Mouse (Mus musculus) retina, adult 2 months (tissue): ENCODE data around the gene Dcpp2.
"Not testable (repeated sequence)": the region's sequence is repeated elsewhere in the genome, so short reads cannot be mapped to it uniquely, and the experiment has no call there.

Experiments
- DNase-seq: peaks from one replicate; pipeline ENCODE4 v3.0.0-alpha.2; 2012; ENCODE audit warnings: low read depth, low spot score

Dcpp2 gene

DNA sequence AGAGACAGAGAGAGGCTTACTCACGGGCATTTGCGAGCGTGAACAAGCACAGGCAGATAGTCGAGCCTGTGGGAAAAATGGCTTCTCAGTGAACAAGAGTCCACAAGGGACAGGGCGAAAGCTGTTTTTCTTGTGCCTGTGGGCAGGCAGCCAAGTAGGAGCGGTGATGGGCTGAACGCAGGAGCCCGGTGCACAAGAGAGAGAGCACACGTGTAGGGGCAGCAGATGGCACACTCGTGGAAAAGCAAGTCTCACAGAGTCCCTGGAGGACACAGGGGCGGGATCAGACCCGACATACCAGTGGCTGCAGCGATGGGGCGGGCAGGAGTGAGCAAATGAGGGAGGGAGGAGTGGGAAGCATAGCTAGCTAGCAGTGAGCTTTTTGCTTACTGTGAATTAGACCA, 44.4 kb downstream of the Dcpp2 start:
- peak; percentile 11 for DNase-seq

DNA sequence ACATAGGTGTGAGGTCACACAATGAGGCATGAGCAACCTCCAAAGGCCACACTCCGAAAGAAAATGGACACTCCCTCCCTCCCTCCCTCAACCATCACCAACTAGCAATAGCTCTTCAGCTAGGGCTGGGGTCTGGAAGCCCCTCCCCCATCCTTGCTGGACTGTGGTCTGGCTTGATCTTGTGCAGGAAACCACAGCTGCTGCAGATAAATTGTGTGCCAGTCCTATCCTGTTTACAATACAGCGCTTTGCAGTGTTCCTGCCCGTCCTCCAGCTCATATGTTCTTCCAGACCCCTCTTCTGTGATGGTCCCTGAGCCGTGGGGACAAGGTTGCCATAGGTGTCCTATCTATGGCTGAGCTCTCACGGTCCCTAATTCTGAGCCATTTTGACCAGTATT, 50.5 kb downstream of the Dcpp2 start:
- DNase-seq = no peak

GRCm38 (mm10) chr17:23941372-23941771, 60.7 kb downstream of the Dcpp2 start, which contains the start of gene Sbp:
Gene Sbp (plus strand): TSS chr17:23941672.
- DNase-seq = no peak

DNA sequence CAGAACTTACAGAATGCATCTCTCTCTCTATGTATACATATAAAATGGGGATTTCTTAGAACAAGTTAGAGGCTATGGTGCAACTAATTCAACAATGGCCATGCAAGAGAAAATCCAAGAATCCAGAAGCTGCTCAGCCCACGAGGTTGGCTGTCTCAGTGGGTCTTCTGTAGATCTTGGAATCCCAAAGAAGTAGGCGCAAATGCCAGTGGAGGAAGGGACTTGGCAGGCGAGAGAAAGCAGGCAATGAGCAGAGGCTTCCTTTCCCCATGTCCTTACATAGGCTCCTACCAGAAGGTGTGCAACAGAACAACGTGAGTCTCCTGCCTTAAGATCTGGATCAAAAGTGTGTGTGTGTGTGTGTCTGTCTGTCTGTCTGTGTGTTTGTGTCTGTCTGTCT, 66.8 kb downstream of the Dcpp2 start:
- DNase-seq = not testable (repeated sequence)

DNA sequence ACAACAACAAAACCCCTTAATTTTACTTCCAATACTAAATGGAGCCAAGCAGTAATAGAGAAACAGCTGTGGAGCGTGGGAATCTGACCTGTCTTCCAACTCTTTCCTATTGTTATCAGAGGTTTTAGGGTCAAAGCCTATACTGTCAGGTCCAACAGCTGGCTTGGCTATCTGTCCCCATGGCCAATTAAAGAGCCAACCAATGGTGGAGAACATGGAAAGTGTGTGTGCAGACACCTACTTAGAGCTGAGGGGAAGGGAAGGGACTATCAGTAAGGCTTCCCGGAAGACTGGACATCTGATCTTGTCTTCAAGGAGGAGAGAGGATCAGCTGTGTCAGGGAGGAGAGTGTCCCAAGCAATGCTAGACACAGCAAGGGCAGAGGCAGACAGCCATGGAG, 68.4 kb downstream of the Dcpp2 start:
- no peak for DNase-seq
